Mouse (Mus musculus): ENCODE data around the gene Mcrip2. TPM values are rescaled to one million over a fixed set of nuclear protein-coding genes. Genes with fewer than 3 reads are reported as not detected.
A peak's percentile ranks its signal among the peaks of the same experiment; 100 is the strongest.

Gene Mcrip2
- polyA plus RNA-seq, 1 experiment from 2014 or later, result 40.0 TPM

GRCm38 (mm10) chr17:25903061-25903460 is 34.5 kb upstream of the Mcrip2 start:
- WGBS, result 81% methylated on average over 3 of the region's 3 CpGs
- H3K4me3 ChIP-seq (ENCODE audit: low read length), result no peak overlapping the region

GRCm38 (mm10) chr17:25900193-25900592 is 31.6 kb upstream of the Mcrip2 start:
- Histone ChIP-seq H3K27ac (ENCODE audit: low read depth, low read length) (no peak overlapping the region), H3K4me1 (ENCODE audit: control insufficient read depth, insufficient read depth, low read length) (peaks cover 6% of the 10 kb centered on the region; the same call in 1 of the 2 replicates), H3K27me3 (ENCODE audit: control insufficient read depth, insufficient read depth, low read length) (no peaks in the 10 kb centered on the region), H3K4me3 (ENCODE audit: low read length) (no peak overlapping the region), H3K9me3 (ENCODE audit: control insufficient read depth, low read length) (no peaks in the 10 kb centered on the region), H3K4me2 (replicated peaks; ENCODE audit: low read depth, low read length) (no peak overlapping the region), H3K36me3 (ENCODE audit: control insufficient read depth, insufficient read depth, low read length) (no peaks in the 10 kb centered on the region; the same call in 1 of the 2 replicates), H3K9ac (ENCODE audit: low read depth, low read length) (no peak overlapping the region)
- no peak for ATAC-seq (ENCODE audit: low FRiP score, low TSS enrichment)
- 100% methylated on average over 1 of the region's 1 CpGs for WGBS

More at GRCm38 (mm10) chr17:25903061-25903460, 34.5 kb upstream of the Mcrip2 start:
- Histone ChIP-seq H3K4me2 (replicated peaks; ENCODE audit: low read depth, low read length) (no peak overlapping the region), H3K36me3 (ENCODE audit: control insufficient read depth, insufficient read depth, low read length) (no peaks in the 10 kb centered on the region; the same call in 1 of the 2 replicates), H3K27ac (ENCODE audit: low read depth, low read length) (no peak overlapping the region), H3K4me1 (ENCODE audit: control insufficient read depth, insufficient read depth, low read length) (no peaks in the 10 kb centered on the region), H3K9ac (ENCODE audit: low read depth, low read length) (no peak overlapping the region), H3K9me3 (ENCODE audit: control insufficient read depth, low read length) (no peaks in the 10 kb centered on the region), H3K27me3 (ENCODE audit: control insufficient read depth, insufficient read depth, low read length) (no peaks in the 10 kb centered on the region)
- ATAC-seq (ENCODE audit: low FRiP score, low TSS enrichment), result no peak

GRCm38 (mm10) chr17:25895891-25896290 is 27.3 kb upstream of the Mcrip2 start:
- Histone ChIP-seq H3K4me1 (ENCODE audit: control insufficient read depth, insufficient read depth, low read length) (peaks cover 6% of the 10 kb centered on the region; the same call in 1 of the 2 replicates), H3K9ac (ENCODE audit: low read depth, low read length) (peak overlapping the region; percentile 23; the same call in 1 of the 2 replicates), H3K27me3 (ENCODE audit: control insufficient read depth, insufficient read depth, low read length) (no peaks in the 10 kb centered on the region), H3K4me3 (ENCODE audit: low read length) (no peak overlapping the region), H3K4me2 (replicated peaks; ENCODE audit: low read depth, low read length) (no peak overlapping the region), H3K9me3 (ENCODE audit: control insufficient read depth, low read length) (no peaks in the 10 kb centered on the region), H3K27ac (ENCODE audit: low read depth, low read length) (peak overlapping the region; percentile 55; the same call in 1 of the 2 replicates), H3K36me3 (ENCODE audit: control insufficient read depth, insufficient read depth, low read length) (no peaks in the 10 kb centered on the region; the same call in 1 of the 2 replicates)
- 58% methylated on average over 12 of the region's 12 CpGs for WGBS
- no peak for ATAC-seq (ENCODE audit: low FRiP score, low TSS enrichment)

- Histone ChIP-seq H3K27me3 (ENCODE audit: control insufficient read depth, insufficient read depth, low read length) (no peaks in the 10 kb centered on the region), H3K4me1 (ENCODE audit: control insufficient read depth, insufficient read depth, low read length) (peaks cover 6% of the 10 kb centered on the region; the same call in 1 of the 2 replicates), H3K9me3 (ENCODE audit: control insufficient read depth, low read length) (no peaks in the 10 kb centered on the region), H3K27ac (ENCODE audit: low read depth, low read length) (peak overlapping the region; percentile 55; the same call in 1 of the 2 replicates), H3K36me3 (ENCODE audit: control insufficient read depth, insufficient read depth, low read length) (no peaks in the 10 kb centered on the region), H3K9ac (ENCODE audit: low read depth, low read length) (no peak overlapping the region), H3K4me3 (ENCODE audit: low read length) (no peak overlapping the region), H3K4me2 (replicated peaks; ENCODE audit: low read depth, low read length) (no peak overlapping the region)
- ATAC-seq (ENCODE audit: low FRiP score, low TSS enrichment), result no peak
- WGBS, result 31% methylated on average over 2 of the region's 2 CpGs
These were observed 26.9 kb upstream of the Mcrip2 start for GRCm38 (mm10) chr17:25895415-25895814.

- Histone ChIP-seq H3K36me3 (ENCODE audit: control insufficient read depth, insufficient read depth, low read length) (peaks cover 10% of the 10 kb centered on the region; the same call in 1 of the 2 replicates), H3K4me2 (replicated peaks; ENCODE audit: low read depth, low read length) (no peak overlapping the region), H3K9me3 (ENCODE audit: control insufficient read depth, low read length) (no peaks in the 10 kb centered on the region), H3K27me3 (ENCODE audit: control insufficient read depth, insufficient read depth, low read length) (no peaks in the 10 kb centered on the region), H3K4me1 (ENCODE audit: control insufficient read depth, insufficient read depth, low read length) (peaks cover 6% of the 10 kb centered on the region; the same call in 1 of the 2 replicates), H3K4me3 (ENCODE audit: low read length) (no peak overlapping the region), H3K9ac (ENCODE audit: low read depth, low read length) (no peak overlapping the region), H3K27ac (ENCODE audit: low read depth, low read length) (no peak overlapping the region)
- 35% methylated on average over 2 of the region's 2 CpGs for WGBS
- ATAC-seq (ENCODE audit: low FRiP score, low TSS enrichment), result peak; percentile 81
These were observed 25.5 kb upstream of the Mcrip2 start for GRCm38 (mm10) chr17:25893975-25894617.

- Histone ChIP-seq H3K4me1 (ENCODE audit: control insufficient read depth, insufficient read depth, low read length) (no peaks in the 10 kb centered on the region), H3K9ac (ENCODE audit: low read depth, low read length) (no peak overlapping the region), H3K9me3 (ENCODE audit: control insufficient read depth, low read length) (no peaks in the 10 kb centered on the region), H3K27me3 (ENCODE audit: control insufficient read depth, insufficient read depth, low read length) (no peaks in the 10 kb centered on the region), H3K4me2 (replicated peaks; ENCODE audit: low read depth, low read length) (no peak overlapping the region), H3K27ac (ENCODE audit: low read depth, low read length) (no peak overlapping the region), H3K4me3 (ENCODE audit: low read length) (no peak overlapping the region), H3K36me3 (ENCODE audit: control insufficient read depth, insufficient read depth, low read length) (peaks cover 34% of the 10 kb centered on the region; the same call in 1 of the 2 replicates)
- 86% methylated on average over 3 of the region's 3 CpGs for WGBS
- no peak for ATAC-seq (ENCODE audit: low FRiP score, low TSS enrichment)
These were observed 20.3 kb upstream of the Mcrip2 start for GRCm38 (mm10) chr17:25888837-25889236.

GRCm38 (mm10) chr17:25887467-25887866 is 18.9 kb upstream of the Mcrip2 start:
- Histone ChIP-seq H3K27ac (ENCODE audit: low read depth, low read length) (no peak overlapping the region), H3K9me3 (ENCODE audit: control insufficient read depth, low read length) (no peaks in the 10 kb centered on the region), H3K36me3 (ENCODE audit: control insufficient read depth, insufficient read depth, low read length) (peaks cover 46% of the 10 kb centered on the region; the same call in 1 of the 2 replicates), H3K27me3 (ENCODE audit: control insufficient read depth, insufficient read depth, low read length) (no peaks in the 10 kb centered on the region), H3K9ac (ENCODE audit: low read depth, low read length) (no peak overlapping the region), H3K4me1 (ENCODE audit: control insufficient read depth, insufficient read depth, low read length) (no peaks in the 10 kb centered on the region), H3K4me3 (ENCODE audit: low read length) (no peak overlapping the region), H3K4me2 (replicated peaks; ENCODE audit: low read depth, low read length) (no peak overlapping the region)
- 91% methylated on average over 10 of the region's 10 CpGs for WGBS
- no peak for ATAC-seq (ENCODE audit: low FRiP score, low TSS enrichment)

- Histone ChIP-seq H3K4me3 (ENCODE audit: low read length) (no peak overlapping the region), H3K27me3 (ENCODE audit: control insufficient read depth, insufficient read depth, low read length) (no peaks in the 10 kb centered on the region), H3K4me1 (ENCODE audit: control insufficient read depth, insufficient read depth, low read length) (no peaks in the 10 kb centered on the region), H3K27ac (ENCODE audit: low read depth, low read length) (no peak overlapping the region), H3K4me2 (replicated peaks; ENCODE audit: low read depth, low read length) (no peak overlapping the region), H3K36me3 (ENCODE audit: control insufficient read depth, insufficient read depth, low read length) (peaks cover 53% of the 10 kb centered on the region; the same call in 1 of the 2 replicates), H3K9me3 (ENCODE audit: control insufficient read depth, low read length) (no peaks in the 10 kb centered on the region), H3K9ac (ENCODE audit: low read depth, low read length) (no peak overlapping the region)
- ATAC-seq (ENCODE audit: low FRiP score, low TSS enrichment), result no peak
These were observed 18.2 kb upstream of the Mcrip2 start for GRCm38 (mm10) chr17:25886806-25887205.

- Histone ChIP-seq H3K36me3 (ENCODE audit: control insufficient read depth, insufficient read depth, low read length) (peaks cover 54% of the 10 kb centered on the region; the same call in 1 of the 2 replicates), H3K4me1 (ENCODE audit: control insufficient read depth, insufficient read depth, low read length) (peaks cover 9% of the 10 kb centered on the region; the same call in 1 of the 2 replicates), H3K9ac (ENCODE audit: low read depth, low read length) (no peak overlapping the region), H3K4me2 (replicated peaks; ENCODE audit: low read depth, low read length) (no peak overlapping the region), H3K9me3 (ENCODE audit: control insufficient read depth, low read length) (no peaks in the 10 kb centered on the region), H3K4me3 (ENCODE audit: low read length) (no peak overlapping the region), H3K27me3 (ENCODE audit: control insufficient read depth, insufficient read depth, low read length) (no peaks in the 10 kb centered on the region), H3K27ac (ENCODE audit: low read depth, low read length) (no peak overlapping the region)
- ATAC-seq (ENCODE audit: low FRiP score, low TSS enrichment), result no peak; the same call in 1 of the 2 replicates
- WGBS, result 65% methylated on average over 4 of the region's 4 CpGs
These were observed 17.1 kb upstream of the Mcrip2 start for GRCm38 (mm10) chr17:25885636-25886035.
